Mouse (Mus musculus) MN1 (cell line): Measurements from ENCODE around the gene Tcap.
"Not testable (repeated sequence)": the region's sequence is repeated elsewhere in the genome, so short reads cannot be mapped to it uniquely, and the experiment has no call there.

Experiments used
- DNase-seq: peaks from one replicate; pipeline ENCODE4 v3.0.0-alpha.2; 2016; ENCODE audit warnings: low spot score

Tcap gene

GRCm38 (mm10) chr11:98382405-98382804, 1.2 kb upstream of the Tcap start:
- DNase-seq = not testable (repeated sequence)

- DNase-seq = no peak
Observed at GRCm38 (mm10) chr11:98384216-98384615, 605 bp downstream of the Tcap start.

DNA sequence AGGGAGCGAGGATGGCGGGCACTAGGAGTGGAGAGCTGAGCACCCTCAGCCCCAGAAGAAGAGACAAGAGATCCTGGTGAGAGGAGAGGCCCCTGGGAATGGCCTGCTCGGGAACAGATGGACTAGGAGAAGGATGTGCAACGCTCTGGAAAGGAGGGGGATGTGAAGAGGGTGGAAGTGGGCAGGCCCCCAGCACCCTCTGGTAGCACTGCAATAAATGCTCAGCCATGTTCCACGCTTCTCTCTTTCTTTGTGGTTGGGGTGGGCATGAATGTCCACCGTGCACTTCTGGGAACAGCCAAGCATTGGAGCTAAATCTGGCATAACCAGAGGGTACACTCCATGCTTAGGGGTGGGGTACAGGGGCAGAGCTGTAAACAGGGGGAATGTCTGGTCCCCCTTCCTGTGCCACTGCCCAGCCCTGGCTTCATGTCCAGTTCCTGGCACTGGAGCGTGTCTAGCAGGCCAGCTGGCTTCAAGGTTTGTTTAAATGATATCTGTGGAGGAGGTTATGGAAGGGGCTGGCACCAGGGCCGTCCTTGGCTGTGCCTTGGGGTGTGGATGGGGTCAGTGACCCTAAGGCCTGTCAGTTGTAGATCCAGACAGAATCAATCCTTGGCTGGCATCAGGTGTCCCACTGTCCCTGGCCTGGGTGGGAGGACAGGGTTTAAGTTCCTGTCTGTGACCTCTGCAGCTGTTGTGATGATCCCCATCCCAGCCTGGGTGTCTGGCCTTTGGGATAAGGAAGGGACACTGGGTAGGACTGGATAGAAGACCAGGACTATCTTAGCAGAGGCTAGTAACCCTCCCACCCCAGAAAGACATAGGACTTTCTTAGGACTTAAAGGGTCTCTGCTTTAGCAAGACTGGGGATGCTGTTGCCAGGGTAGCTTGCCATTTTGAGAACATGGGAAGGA, 1.4 kb downstream of the Tcap start:
- DNase-seq = no peak

DNA sequence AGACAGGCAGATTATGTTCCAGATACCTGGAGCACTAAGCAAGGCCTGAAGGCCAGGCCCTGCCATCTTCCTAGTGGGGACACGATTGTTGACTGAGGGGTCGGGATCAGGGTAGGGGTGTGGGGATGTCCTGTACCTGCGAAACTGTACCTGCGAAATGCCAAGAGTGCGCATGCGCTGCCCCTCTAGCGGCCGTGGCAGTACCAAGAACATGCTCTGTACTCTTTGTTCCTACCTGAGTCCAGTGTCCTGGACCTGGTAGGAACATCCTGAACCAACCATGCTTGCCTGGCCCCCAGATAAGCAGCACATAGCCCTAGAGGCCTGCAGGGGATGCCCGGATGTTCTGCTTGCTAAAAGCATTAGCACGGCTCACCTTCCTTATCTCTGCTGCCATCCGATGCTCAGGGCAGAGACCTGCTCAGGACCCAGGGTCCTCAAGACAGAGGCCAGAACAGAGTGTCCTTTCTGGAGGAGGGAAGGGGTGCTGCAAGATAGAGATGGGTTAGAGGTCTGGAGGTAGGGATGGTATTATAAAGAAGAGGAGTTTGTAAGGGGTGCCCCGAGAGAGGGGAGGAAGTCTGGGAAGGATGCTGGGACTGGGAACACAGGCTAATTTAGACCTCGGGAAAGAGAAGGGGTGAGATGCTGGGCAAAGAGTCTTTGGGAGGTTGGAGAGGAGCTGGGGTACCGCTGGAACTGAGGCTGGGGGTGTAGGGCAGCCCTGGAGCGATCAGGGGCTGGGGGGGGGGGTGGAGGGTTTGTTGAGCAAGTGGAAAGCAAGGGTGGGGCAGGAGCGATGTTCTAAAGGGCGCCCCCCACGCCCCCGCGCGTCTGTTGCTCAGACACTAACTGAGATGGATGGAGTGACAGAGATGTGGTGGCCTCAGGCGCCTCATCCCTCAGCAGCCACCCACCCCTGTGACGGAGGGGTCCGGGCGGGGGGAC, 2.3 kb downstream of the Tcap start, which contains the start of gene Pnmt:
Pnmt (plus strand) TSS at position 813 of the 948 bp plus-strand sequence.
- DNase-seq = no peak

DNA sequence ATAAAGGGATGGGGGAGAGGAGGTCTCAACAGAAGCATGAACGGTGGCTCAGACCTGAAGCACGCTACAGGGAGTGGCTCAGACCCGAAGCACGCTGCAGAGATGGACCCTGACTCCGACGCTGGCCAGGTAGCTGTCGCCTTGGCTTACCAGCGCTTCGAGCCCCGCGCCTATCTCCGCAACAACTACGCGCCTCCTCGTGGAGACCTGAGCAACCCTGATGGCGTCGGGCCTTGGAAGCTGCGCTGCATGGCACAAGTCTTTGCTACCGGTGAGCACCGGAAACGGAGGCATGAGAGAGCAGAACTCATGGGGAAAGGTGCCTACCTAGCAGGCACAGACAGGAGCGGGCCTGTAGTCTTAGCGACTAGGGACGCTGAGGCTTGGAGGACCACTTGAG, 3.0 kb downstream of the Tcap start:
- DNase-seq = no peak

DNA sequence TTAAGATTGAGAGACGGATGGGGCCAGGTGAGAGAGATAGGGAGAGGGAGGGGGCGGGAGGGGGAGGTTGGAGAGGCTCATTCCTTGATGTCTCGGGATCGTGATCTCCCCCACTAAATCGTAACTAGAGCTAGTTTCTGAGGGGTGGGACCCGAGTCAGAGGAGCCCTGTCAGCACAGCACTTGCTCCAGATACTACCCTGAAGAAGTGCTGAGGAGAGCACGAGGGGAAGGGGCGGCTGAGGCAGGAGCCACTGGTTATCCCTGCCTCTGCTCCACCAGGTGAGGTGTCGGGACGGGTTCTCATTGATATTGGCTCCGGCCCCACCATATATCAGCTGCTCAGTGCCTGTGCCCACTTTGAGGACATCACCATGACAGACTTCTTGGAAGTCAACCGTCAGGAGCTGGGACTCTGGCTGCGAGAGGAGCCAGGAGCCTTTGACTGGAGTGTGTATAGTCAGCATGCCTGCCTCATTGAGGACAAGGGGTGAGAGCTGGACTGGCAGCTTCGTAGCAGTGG, 3.5 kb downstream of the Tcap start:
- DNase-seq = no peak

- no peak for DNase-seq
Observed at GRCm38 (mm10) chr11:98388282-98388681, 4.7 kb downstream of the Tcap start.

- peak; percentile 22 for DNase-seq
Observed at GRCm38 (mm10) chr11:98389221-98389780, 5.7 kb downstream of the Tcap start.

DNA sequence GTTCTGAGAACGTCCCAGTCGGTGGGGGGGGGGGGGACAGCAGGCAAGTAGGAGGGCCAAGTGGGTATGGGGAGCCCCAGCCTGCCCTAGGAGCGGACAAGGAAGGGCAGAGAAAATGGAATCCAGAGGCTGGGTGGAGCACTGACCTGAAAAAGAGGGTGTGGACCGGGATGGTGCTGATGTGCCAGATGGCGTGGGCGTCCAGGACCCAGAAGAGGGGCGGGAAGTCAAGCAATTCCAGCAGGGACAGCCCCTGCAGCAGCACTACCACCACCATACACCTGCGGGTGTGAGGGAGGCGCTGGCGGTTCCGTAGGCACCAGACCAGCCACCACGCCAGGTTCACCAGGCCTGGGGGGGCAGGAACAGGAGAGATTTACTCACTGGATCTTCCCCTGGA, 6.5 kb downstream of the Tcap start:
- DNase-seq = no peak

DNA sequence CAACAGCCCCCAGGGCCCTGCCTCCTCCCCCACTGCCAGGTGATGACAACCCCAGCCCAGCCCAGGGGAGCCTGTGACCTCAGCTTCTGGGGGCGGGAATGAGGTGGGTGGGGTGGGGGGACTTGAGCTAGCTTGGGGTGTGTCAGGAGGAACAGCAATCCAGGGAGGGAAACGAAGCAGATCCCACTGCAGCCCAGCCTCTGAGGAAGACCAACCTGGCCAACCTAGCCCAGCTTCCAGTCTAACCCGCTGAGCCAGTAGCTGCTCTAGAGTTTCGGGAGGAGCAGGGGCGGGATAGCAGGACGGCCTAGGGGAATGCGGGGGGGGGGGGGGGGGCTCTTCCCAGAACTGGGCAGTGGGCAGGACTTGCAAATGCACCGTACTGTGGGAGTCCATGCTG, 8.4 kb downstream of the Tcap start:
- no peak for DNase-seq

DNA sequence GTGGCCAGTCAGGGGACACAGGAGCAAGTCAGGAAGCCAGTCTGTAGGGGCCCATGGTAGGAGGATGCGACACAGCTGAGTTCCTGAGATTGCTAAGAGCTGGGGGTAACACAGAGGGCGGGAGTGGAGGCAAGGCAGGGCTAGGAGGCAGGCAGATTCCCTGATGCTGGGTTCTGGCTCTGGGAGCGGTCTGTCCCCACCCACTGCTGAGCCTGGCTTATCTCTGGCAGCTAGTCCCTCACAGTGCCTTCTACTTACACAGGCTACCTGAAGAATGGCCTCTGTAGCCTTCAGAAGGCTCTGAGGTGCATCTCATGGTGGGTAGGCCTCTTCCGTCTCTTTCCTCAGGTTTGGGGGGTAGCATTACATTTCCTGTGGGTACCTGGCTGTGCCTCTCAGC, 9.0 kb downstream of the Tcap start:
- DNase-seq = peak; percentile 45

DNA sequence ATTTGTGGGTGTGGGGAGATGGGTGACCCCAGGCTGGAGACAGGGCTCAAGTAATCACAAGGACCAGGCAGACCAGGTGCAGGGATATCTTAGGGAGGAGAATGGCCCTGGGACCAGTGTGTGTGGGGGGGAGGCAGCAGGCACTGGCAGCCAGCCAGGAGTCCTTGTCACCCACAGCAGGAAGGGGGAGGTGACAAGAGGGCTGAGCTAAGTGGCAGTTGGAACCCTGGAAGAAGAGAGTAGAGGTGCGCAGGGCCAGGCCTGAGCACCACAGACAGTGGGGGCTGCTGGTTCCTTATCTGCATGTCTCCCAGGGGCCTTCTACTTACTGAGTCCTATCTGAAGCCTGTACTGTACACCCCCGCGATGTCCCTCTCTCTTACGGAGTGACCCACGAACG, 9.7 kb downstream of the Tcap start:
- DNase-seq = peak; percentile 36

GRCm38 (mm10) chr11:98394301-98394700, 10.7 kb downstream of the Tcap start:
- DNase-seq = no peak

- no peak for DNase-seq
Observed at GRCm38 (mm10) chr11:98395041-98395440, 11.4 kb downstream of the Tcap start.

DNA sequence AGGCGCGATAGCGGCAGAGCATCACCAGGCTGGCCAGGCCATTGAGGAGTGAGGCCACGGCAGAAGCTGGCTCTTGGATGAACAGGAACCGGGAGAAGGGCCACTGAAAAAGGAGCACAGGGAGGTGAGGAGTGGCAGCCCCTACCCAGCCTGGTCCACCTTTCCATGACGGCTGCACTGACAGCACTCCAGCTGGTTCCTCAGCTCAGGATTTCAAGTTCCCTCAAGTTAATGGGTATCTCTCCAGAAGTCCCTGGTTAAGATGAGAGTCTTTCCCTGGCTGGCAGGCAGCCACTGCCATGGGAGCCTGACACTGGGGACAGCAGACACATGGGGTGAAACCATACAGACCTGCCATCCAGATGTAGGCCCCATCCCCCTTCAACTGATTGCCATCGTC, 14.3 kb downstream of the Tcap start:
- no peak for DNase-seq

DNA sequence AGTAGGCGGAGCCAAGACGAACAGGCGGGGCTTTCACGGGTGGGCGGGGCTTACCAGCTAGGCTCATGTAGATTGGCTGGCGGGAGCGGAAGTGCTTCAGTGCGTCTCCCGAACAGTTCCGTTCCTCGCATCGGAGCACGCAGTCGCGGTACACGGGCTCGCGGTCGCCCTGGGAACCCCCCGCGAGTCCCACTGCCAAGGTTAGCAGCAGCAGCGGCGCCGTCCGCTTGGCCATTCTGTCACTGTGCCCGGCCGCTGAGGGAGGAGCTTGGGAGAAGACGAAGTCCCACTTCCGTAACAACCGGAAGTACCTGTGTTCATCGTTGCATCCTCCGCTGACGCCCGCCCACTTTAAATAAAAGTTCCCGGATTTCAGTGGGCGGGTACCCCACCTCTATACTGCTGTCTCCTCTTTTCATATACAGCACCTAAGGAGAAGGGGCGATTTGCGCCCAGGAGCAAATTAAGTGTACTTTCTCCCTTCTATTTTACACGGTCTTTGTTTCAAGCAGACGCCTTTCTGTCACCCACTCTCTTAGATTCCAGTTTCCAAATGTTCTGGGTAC, 16.6 kb downstream of the Tcap start, which contains the start of gene Pgap3:
Pgap3 (minus strand) TSS at position 330 of the 566 bp plus-strand sequence.
- peak; percentile 86 for DNase-seq

- peak; percentile 16 for DNase-seq
Observed at GRCm38 (mm10) chr11:98400816-98401215, 17.2 kb downstream of the Tcap start.

DNA sequence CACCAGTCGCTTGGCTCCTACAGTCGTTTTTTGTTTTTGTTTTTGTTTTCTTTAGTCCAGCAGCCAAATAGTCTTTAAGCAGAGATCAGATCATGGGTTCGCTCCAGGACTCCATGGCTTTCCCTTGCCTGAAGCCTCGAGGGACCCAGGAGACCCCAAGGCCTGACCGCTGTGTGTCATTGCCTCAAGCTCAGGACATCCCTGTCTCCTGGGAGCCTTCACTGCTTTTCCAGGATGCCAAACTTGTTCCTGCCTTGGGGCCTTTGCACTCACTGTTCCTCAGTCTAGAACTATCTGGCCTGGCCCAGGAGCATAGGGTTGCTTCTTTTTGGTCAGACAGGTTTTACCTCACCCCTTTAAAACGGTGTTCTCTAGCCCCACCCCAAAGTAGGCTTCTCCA, 23.0 kb downstream of the Tcap start:
- DNase-seq = no peak

- no peak for DNase-seq
Observed at GRCm38 (mm10) chr11:98408872-98409271, 25.3 kb downstream of the Tcap start.

DNA sequence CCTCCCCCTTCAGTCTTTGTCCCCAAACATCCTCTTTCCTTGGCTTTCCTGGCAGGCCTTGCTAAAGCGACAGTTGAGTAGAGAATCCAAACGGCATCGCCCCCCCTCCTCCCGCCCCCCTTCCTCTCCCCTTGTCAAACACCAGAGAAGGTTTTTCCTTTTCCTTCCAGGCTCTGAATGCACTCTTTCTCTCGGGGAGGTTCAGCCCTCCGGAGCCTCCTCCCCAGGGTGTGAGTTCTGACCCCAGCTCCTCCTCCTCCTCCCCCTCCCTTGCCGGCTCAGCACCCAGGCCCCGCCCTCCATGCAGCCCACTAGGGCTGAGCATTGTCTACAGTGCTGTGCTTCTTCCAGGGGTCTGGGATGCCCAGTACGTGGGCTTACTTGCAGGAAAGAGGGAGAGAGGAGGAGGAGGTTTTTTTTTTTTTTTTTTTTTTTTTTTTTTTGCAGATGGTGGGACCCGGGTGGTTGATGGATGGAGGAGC, 25.8 kb downstream of the Tcap start:
- DNase-seq = no peak

DNA sequence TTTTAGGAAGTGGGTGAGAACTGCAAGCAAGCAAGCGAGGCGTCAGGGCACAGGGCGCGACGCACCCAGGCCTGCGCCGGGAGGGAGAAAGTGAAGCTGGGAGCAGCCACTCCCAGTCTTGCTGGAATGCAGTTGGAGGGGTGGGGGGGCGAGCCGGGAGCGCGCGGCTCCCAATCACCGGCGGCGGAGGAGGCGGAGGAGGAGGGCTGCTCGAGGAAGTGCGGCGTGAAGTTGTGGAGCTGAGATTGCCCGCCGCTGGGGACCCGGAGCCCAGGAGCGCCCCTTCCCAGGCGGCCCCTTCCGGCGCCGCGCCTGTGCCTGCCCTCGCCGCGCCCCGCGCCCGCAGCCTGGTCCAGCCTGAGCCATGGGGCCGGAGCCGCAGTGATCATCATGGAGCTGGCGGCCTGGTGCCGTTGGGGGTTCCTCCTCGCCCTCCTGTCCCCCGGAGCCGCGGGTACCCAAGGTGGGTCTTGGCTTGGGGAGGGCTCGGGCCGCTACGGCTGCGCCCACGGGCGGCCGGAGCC, 28.7 kb downstream of the Tcap start, which contains the start of gene Erbb2:
Erbb2 (plus strand) TSS at position 198 of the 524 bp plus-strand sequence.
- DNase-seq = peak; percentile 16
